Mouse (Mus musculus): ENCODE data around the gene Slc25a14. TPM values are rescaled to one million over a fixed set of nuclear protein-coding genes. Genes with fewer than 3 reads are reported as not detected.
A peak's percentile ranks its signal among the peaks of the same experiment; 100 is the strongest.

Gene Slc25a14
- polyA plus RNA-seq, 1 experiment from 2014 or later, result 13.7 TPM

- Histone ChIP-seq H3K4me1 (replicated peaks) (no peaks in the 10 kb centered on the region), H3K9me3 (no peaks in the 10 kb centered on the region)
- WGBS, result 60% methylated on average over 3 of the region's 3 CpGs
Measured at GRCm38 (mm10) chrX:48669588-48669987, 46.4 kb downstream of the Slc25a14 start.

GRCm38 (mm10) chrX:48671714-48672113 lies 48.5 kb downstream of the Slc25a14 start:
- Histone ChIP-seq H3K36me3 (no peaks in the 10 kb centered on the region), H3K9ac (no peak overlapping the region), H3K27ac (no peak overlapping the region), H3K9me3 (no peaks in the 10 kb centered on the region), H3K4me3 (replicated peaks) (no peak overlapping the region), H3K4me2 (replicated peaks) (no peak overlapping the region), H3K27me3 (replicated peaks) (no peaks in the 10 kb centered on the region), H3K4me1 (replicated peaks) (no peaks in the 10 kb centered on the region)
- 64% methylated on average over 3 of the region's 3 CpGs for WGBS
- ATAC-seq, result no peak

More at GRCm38 (mm10) chrX:48669588-48669987, 46.4 kb downstream of the Slc25a14 start:
- Histone ChIP-seq H3K27ac (no peak overlapping the region), H3K9ac (no peak overlapping the region), H3K4me2 (replicated peaks) (no peak overlapping the region), H3K36me3 (no peaks in the 10 kb centered on the region), H3K4me3 (replicated peaks) (no peak overlapping the region), H3K27me3 (replicated peaks) (no peaks in the 10 kb centered on the region)
- no peak for ATAC-seq

GRCm38 (mm10) chrX:48674171-48674570 lies 51.0 kb downstream of the Slc25a14 start, which contains the start of gene Gpr119:
Gpr119 (minus strand) TSS chrX:48674478.
- Histone ChIP-seq H3K36me3 (no peaks in the 10 kb centered on the region), H3K4me2 (replicated peaks) (no peak within 1 kb of the TSS), H3K27me3 (replicated peaks) (no peaks in the 10 kb centered on the region), H3K9me3 (no peaks in the 10 kb centered on the region), H3K4me1 (replicated peaks) (no peaks in the 10 kb centered on the region), H3K27ac (no peak within 1 kb of the TSS), H3K4me3 (replicated peaks) (no peak within 1 kb of the TSS), H3K9ac (no peak within 1 kb of the TSS)
- WGBS, result 61% methylated on average over 4 of the region's 4 CpGs
- no peak for ATAC-seq

GRCm38 (mm10) chrX:48683451-48683850 lies 60.2 kb downstream of the Slc25a14 start:
- Histone ChIP-seq H3K27ac (no peak overlapping the region), H3K4me2 (replicated peaks) (no peak overlapping the region), H3K27me3 (replicated peaks) (no peaks in the 10 kb centered on the region), H3K4me1 (replicated peaks) (no peaks in the 10 kb centered on the region), H3K4me3 (replicated peaks) (no peak overlapping the region), H3K36me3 (no peaks in the 10 kb centered on the region), H3K9ac (no peak overlapping the region), H3K9me3 (no peaks in the 10 kb centered on the region)
- no peak for ATAC-seq
- WGBS, result 23% methylated on average over 3 of the region's 3 CpGs

- Histone ChIP-seq H3K27me3 (replicated peaks) (no peaks in the 10 kb centered on the region), H3K4me1 (replicated peaks) (no peaks in the 10 kb centered on the region), H3K36me3 (no peaks in the 10 kb centered on the region), H3K4me2 (replicated peaks) (no peak overlapping the region), H3K9ac (no peak overlapping the region), H3K4me3 (replicated peaks) (no peak overlapping the region), H3K9me3 (no peaks in the 10 kb centered on the region), H3K27ac (no peak overlapping the region)
- WGBS, result 64% methylated on average over 5 of the region's 5 CpGs
- ATAC-seq, result no peak
Measured at GRCm38 (mm10) chrX:48683857-48684256, 60.6 kb downstream of the Slc25a14 start.

- peak; percentile 78 for ATAC-seq
- H3K27ac ChIP-seq, result no peak overlapping the region
- H3K9me3 ChIP-seq, result no peaks in the 10 kb centered on the region
- WGBS, result 19% methylated on average over 6 of the region's 6 CpGs
- no peak overlapping the region for H3K9ac ChIP-seq
- H3K4me1 ChIP-seq (replicated peaks), result no peaks in the 10 kb centered on the region
- H3K4me3 ChIP-seq (replicated peaks), result peak overlapping the region; percentile 57
- H3K36me3 ChIP-seq, result no peaks in the 10 kb centered on the region
- peak overlapping the region; percentile 54 for H3K4me2 ChIP-seq (replicated peaks)
- H3K27me3 ChIP-seq (replicated peaks), result no peaks in the 10 kb centered on the region
Measured at GRCm38 (mm10) chrX:48694460-48694859, 71.2 kb downstream of the Slc25a14 start.

GRCm38 (mm10) chrX:48694864-48695371 lies 71.7 kb downstream of the Slc25a14 start, which contains the start of gene Rbmx2:
Rbmx2 (plus strand) TSS chrX:48695004.
- Histone ChIP-seq H3K4me3 (replicated peaks) (peak within 1 kb of the TSS; percentile 57), H3K36me3 (no peaks in the 10 kb centered on the region), H3K4me1 (replicated peaks) (no peaks in the 10 kb centered on the region), H3K9me3 (no peaks in the 10 kb centered on the region), H3K27ac (no peak within 1 kb of the TSS), H3K4me2 (replicated peaks) (peak within 1 kb of the TSS; percentile 54), H3K27me3 (replicated peaks) (no peaks in the 10 kb centered on the region), H3K9ac (peak within 1 kb of the TSS; percentile 46)
- peak; percentile 98 for ATAC-seq
- 13% methylated on average over 40 of the region's 42 CpGs for WGBS

- Histone ChIP-seq H3K27ac (no peak overlapping the region), H3K4me3 (replicated peaks) (no peak overlapping the region), H3K4me1 (replicated peaks) (no peaks in the 10 kb centered on the region), H3K9ac (no peak overlapping the region), H3K4me2 (replicated peaks) (no peak overlapping the region), H3K9me3 (no peaks in the 10 kb centered on the region), H3K27me3 (replicated peaks) (no peaks in the 10 kb centered on the region), H3K36me3 (no peaks in the 10 kb centered on the region)
- WGBS, result 86% methylated on average over 10 of the region's 10 CpGs
- ATAC-seq, result no peak
Measured at GRCm38 (mm10) chrX:48709701-48710100, 86.5 kb downstream of the Slc25a14 start.

Other genes starting within 250 kb of the Slc25a14 start
- 13.0 and 13.9 TPM in 2 replicates for gene Elf4, start 160.3 kb upstream of the Slc25a14 start, polyA plus RNA-seq (2015; fragmentation: Nextera tagmentation; extraction: Ambion mirVana)
- 95.1 and 102 TPM in 2 replicates for gene Aifm1, start 109.8 kb upstream of the Slc25a14 start, polyA plus RNA-seq (2015; fragmentation: Nextera tagmentation; extraction: Ambion mirVana)
- gene Rab33a, start 104.1 kb upstream of the Slc25a14 start, polyA plus RNA-seq (2015; fragmentation: Nextera tagmentation; extraction: Ambion mirVana), result 5.5 and 7.4 TPM in 2 replicates
- 6.5 and 7.6 TPM in 2 replicates for gene Zfp280c, start 28.9 kb upstream of the Slc25a14 start, polyA plus RNA-seq (2015; fragmentation: Nextera tagmentation; extraction: Ambion mirVana)
- 0.21 and 0.48 TPM in 2 replicates for gene Gpr119, start 51.1 kb downstream of the Slc25a14 start, polyA plus RNA-seq (2015; fragmentation: Nextera tagmentation; extraction: Ambion mirVana)
- 19.8 and 20.4 TPM in 2 replicates for gene Rbmx2, start 71.6 kb downstream of the Slc25a14 start, polyA plus RNA-seq (2015; fragmentation: Nextera tagmentation; extraction: Ambion mirVana)